Mouse (Mus musculus): ENCODE data around the gene 2410004B18Rik.
"Not testable (repeated sequence)": the region's sequence is repeated elsewhere in the genome, so short reads cannot be mapped to it uniquely, and the experiment has no call there.

Gene 2410004B18Rik

DNA sequence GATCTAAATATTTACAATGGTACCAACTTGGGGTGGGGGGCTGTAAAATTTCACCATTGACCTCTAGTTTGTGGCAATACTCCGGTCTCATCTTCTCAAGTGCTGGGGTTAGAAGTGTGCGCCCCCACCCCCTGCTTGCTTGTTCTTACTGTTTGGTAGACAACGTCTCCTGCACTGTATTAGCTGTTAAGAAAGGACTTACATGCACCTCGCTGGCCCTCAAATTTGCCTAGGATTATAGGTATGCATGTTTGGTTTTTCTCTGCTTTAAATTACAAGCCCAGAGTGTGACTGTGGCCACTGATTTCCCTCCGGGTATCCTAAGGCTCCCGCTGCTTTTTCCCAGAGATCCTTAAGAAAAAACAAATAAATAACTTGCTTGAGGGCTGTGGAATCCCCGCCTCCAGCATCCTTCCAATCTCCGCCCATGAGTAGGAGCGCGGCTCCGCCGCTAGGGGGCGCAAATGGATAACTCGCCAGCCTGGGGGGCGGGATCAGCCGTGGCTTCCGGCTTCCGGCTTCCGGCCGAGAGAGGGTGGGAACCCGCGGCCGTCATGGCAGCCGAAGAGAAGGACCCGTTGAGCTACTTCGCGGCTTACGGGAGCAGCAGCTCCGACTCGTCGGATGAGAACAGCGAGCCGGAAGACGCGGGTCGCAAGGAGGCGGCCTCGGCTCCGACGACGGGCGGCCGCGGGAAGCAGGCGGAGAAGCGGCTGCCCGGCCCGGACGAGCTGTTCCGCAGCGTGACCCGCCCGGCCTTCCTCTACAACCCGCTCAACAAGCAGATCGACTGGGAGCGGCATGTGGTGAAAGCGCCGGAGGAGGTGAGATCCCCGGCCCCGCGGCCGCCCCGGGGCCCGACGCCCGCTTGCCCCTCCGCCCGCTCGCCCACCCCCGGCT is at the start of gene 2410004B18Rik:
2410004B18Rik (plus strand) TSS at position 510 of the 900 bp plus-strand sequence.
- DNase-seq (ENCODE audit: low read depth in 1 of 2, low spot score in 2 of 2), result peak; percentile 71 to 87

DNA sequence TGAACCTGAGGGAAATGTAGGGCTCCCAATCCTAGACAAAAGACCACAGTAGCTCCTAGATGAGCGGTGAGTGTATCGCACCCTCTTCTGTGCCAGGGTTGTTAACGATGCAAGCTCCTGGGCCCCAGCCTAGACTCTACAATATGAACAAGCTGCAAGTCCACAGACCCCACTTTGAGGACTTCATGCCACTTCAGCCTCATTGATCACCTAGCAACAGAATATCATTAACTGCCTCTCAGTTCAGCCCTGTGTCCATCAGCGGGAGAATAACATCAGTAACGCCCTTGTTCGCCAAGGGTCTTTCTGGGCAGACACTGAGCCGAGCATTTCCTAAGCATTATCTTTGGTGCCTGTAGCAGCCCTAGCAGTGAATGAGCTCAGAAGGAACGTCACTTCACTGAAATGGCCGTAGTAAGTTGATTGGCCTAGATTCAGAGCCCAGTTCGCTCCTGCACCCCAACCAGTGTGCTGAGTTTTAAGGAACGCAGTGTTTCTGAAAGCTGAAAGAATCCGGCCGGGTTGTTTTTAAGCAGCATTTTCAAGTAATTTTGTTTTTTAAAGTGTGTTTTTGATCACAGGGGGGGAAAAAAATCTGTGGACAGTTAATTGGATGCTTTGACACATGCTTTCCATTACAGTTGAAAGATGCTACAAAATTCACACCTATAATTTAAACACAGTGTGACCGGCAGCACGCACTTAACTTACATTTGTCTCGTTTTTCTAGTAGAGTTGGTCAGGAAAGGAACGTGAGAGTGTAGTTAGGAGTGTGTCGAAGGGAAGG is 47.3 kb upstream of the 2410004B18Rik start:
- DNase-seq (ENCODE audit: low read depth in 1 of 2, low spot score in 2 of 2), result no peak

DNA sequence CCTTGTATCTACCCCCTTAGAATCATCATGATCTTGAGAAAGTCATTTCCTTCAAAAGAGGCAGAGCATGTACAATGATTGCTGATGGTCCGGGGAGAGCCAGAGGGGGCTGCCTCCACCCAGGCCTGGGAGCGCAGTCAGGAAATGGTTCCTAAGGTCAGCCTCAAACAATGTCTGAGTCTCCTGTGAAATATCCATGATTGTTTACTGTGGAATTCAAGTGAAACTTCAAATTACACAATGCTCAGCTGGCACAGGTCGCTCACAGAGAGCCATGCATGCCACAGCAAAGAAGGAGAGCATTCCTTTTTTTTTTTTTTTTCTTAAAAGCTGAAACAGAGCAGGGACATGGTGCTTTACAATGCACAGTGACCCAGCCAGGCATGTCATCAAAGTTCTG is 45.4 kb upstream of the 2410004B18Rik start:
- DNase-seq (ENCODE audit: low read depth in 1 of 2, low spot score in 2 of 2), result no peak

DNA sequence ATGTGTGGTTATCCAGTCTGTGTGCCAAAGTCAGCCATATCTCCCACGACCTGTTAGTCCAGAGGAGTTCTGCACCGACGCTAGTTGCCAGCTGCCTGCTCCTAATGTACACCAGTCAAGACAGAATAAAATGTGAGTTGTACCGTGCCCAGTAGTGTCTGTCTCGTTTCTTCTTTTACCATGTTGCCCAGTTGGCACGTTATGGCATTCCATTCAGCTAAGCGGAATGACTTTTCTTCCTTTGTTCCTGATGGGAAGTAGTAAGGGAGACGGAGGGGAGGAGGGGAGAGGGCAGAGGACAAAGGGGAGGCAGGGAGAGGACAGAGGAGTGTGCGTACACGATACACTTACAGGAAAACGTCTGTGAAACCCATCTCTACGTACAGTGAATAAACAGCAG is 43.7 kb upstream of the 2410004B18Rik start:
- no peak for DNase-seq (ENCODE audit: low read depth in 1 of 2, low spot score in 2 of 2)

DNA sequence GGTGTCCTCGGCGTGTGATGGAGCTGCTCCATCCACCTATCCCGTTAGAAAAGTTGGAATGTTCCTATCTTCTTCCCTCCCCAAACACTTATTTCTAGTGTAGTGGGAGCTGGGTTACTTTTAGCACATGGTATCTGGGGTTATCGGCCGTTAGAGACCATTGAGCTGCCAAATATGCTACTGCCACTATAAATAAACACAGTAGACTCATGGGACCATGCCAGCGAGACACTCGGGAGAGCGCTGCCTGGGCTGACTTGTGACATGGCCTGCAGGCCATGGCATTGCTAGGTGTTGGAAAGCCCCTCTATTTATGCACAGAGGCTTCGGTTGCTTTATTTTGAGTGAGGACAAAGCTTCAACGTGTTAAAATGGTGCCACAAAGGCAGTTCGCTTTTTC is 40.1 kb upstream of the 2410004B18Rik start:
- no peak for DNase-seq (ENCODE audit: low read depth in 1 of 2, low spot score in 2 of 2)

DNA sequence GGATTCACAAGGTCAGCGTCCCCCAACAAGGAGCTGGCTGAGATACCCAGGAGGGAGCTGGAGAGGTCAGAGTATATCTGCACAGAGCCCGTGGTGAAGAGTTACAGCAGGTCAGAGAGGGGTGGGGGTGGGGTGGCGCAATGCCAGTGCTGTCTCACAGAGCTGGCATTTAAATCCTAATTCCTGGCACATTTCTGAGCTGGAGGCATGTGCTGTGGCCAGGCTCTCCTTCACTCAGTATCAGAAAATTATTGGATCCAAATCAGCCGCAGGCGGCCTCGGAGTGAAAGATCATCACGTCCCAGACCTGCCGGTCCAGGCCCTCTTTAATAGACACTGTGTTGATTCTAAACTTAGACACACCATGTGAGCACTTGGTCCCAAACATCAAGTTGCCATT is 38.0 kb upstream of the 2410004B18Rik start:
- DNase-seq (ENCODE audit: low read depth in 1 of 2, low spot score in 2 of 2), result no peak

DNA sequence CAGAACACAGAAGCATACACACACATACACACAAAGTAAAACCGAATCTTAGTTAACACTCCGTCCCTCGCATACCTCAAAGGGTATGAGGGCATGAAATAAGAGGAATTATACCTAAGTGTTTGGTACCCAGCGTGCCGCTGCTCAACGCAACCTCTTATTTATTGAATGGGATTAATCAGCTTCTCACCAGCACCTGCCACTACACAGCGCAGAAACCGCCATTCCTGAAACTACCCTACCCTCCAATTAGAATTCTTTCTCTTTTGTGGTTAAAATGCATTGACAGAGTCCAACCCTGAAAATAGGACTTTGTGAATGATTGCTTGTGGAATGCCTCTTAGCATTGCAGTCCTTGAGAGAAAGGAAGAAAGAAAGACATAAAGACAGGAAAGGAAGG is 34.3 kb upstream of the 2410004B18Rik start:
- no peak for DNase-seq (ENCODE audit: low read depth in 1 of 2, low spot score in 2 of 2)

DNA sequence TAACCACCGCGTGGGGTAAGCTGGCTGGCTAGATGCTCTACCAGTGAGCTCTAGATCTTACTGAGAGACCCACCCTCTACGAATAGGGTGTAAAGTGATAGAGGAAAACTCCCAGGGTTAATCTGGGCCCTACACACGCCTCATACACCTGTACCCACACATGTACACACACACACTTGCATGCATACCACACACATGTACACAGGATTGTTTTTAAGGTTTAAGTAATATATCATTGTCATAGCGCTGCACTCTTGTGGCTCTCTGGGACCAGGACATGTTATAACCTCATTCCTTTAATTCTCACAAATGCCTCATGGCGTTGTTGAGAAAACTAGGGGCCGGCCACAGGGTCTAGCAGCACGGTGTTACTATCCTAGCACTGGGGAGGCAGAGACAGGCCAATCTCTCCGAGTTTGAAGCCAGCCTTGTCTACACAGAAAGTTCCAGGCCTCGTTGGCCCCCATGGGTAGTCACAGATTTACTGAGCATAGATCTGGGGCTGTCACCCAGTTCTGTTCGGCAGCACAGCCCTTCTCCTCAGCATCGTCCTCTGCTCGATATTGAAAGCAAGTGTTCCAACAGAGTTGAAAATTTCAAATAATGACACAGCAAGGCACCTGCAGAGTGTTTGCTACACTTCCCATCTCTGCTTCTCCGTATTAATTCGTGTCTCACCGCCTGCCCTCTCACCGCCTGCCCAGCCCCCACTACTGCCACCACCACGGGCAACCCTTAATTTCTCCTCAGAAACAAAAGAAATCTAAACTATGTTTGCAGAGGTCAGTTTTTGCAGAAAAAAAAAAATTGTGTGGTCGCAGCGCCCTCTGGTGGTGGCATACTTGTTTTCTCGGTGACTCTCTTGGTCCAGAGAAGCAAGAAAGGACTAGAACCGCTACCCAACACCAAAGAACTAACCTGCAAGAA is 32.7 kb upstream of the 2410004B18Rik start:
- peak in 1 of 2 experiments; percentile 10 for DNase-seq (ENCODE audit: low read depth in 1 of 2, low spot score in 2 of 2)

DNA sequence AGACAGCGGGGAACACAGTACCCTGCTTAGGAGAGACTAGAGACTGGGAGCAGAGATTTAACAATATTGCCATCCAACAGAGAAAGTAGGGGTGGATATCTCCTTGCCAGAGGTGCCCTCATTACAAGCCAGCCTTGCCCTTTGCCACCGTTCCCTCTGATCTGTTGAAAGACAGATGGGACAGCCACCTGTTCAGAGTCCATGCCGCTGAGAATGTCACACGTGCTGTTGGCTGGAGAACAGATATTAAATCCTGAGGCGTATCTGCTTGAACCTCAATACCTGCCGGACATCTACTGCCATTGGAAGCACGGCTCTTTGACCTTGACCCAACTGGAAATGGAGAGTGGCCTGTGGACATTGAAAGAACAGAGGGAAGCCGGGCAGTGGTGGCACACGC is 31.2 kb upstream of the 2410004B18Rik start:
- no peak for DNase-seq (ENCODE audit: low read depth in 1 of 2, low spot score in 2 of 2)

DNA sequence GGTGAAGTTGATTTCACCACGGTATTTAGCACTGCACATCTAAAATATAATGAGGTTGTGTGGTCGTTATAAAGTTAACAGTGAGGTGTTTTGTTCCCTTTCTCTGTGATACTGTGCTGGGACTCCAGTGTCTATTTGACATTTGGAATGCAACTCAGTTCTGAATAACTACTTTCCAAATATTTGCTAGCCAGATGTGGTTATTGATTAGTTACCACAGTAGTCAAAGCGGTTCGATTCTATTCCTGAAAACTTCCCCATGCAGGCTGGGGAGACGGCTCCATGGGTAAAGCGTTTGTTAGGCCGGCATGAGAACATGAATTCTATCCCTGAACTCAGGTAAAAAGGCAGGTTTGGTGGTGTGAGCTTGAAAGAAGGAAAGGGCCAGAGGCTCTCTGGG is 25.3 kb upstream of the 2410004B18Rik start:
- DNase-seq (ENCODE audit: low read depth in 1 of 2, low spot score in 2 of 2), result no peak

DNA sequence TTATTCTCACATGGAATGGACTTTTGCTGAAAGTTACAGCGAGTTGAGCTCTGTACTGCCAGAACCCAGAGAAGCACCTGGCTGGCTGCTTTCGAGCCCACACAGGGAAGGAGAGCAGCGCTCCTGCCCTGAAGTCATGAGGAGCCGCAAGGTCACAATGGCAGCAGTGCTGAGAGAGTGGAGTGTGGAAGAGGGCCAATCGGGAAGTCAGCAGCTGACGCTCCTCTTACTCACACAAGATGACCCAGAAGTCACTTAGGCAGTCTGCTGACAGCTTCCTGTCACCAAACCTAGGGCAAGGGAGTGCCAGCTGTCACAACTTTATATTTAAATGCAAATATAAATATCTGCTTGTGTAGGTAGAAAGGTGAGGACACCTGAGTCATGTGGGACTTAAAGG is 24.6 kb upstream of the 2410004B18Rik start:
- DNase-seq (ENCODE audit: low read depth in 1 of 2, low spot score in 2 of 2), result no peak

DNA sequence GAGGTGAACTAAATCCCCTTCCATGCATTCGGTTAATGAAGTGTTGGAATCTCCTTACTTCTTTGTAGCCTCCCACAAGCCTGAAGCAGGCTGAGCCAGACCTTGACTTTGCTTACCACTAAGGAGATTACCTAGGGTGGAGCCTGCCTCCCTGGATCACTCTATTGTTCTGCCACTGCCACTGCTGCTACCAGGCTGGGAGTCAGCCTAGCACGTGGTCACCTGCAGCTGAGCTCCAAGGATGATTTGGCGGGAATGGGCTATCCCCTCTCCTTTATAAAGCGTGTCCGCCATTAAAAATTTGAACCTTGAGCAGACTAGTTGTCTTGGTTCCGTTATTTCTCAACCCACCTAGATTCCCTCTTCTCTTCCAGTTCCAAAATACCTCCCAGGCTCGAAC is 23.9 kb upstream of the 2410004B18Rik start:
- DNase-seq (ENCODE audit: low read depth in 1 of 2, low spot score in 2 of 2), result not testable (repeated sequence)

DNA sequence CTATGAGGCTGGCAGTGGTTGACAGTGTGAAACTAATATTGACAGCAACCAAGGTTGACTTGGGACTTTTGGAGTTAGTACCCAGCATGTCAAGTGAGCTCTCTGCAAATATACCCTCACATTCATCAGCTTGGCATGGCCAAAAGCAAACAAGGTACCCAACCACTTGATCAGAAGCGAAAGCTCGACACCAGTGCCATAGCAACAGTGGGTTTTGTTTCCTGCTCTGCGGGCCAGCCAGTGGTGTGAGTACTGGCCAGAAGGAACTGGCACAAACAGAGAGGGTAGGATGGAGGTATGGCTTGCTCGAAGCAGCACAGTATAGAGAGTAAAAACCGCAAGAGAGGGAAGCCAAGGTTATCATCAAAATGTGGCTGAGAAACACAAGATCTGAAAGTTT is 21.4 kb upstream of the 2410004B18Rik start:
- no peak for DNase-seq (ENCODE audit: low read depth in 1 of 2, low spot score in 2 of 2)

DNA sequence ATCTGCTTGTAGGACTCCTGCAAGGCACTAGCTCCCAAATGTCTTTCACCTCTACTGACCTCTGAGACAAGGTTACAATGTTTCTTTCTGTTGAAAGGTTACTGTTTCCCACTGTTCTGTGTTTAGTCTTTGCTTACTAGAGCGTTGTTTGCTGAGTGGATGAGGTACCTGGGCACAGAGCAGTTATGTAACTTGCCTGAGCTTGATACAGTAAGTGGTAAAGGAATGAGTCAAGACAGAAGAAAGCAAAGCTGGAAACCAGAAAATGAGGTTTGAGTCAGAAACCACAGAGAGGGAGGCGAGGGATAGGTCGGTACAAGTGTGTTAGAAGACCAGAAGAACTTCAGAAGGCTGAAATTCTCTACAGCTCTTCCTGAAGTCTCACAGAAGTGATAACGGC is 21.0 kb upstream of the 2410004B18Rik start:
- DNase-seq (ENCODE audit: low read depth in 1 of 2, low spot score in 2 of 2), result no peak

DNA sequence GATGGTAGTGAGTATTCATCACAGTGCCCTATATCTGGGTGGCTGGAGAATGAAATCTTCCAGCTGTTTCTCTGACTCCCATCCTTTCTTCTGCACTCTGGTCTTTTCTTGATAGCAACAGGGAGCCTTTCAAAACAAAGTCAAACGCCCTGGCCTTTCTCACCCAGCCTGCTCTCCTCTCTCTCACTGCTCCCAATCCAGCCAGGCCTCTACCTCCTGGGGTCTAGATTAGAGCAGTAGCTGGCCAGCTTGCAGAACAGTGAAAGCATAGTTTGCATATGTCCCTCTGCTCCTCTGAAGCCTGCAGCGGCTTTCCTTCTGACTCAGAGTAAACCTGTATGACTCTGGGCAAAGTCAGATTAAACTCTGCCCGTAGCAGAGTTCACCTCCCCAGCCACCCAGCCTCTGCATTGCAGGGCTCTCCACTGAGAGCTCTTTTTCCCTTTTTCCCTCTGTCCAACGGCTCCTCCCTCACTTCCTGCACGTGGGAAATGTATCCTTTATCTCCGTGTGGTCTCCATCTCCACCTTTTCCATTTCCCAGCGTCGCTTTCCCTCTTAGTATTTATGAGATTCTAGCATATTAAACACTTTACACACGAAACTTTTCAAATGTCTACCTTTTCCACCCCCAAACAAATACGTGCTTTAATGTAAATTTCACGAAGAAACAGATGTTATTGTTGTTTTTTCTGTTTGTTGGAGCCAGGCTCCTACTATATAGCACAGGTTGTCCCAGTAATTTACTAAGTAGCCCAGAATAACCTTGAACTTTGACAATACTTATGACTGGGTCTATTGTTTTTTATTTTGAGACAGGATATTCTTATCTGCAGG is 15.6 kb upstream of the 2410004B18Rik start, which contains the start of gene Bcl10:
Bcl10 (plus strand) TSS at position 786 of the 836 bp plus-strand sequence.
- no peak for DNase-seq (ENCODE audit: low read depth in 1 of 2, low spot score in 2 of 2)

DNA sequence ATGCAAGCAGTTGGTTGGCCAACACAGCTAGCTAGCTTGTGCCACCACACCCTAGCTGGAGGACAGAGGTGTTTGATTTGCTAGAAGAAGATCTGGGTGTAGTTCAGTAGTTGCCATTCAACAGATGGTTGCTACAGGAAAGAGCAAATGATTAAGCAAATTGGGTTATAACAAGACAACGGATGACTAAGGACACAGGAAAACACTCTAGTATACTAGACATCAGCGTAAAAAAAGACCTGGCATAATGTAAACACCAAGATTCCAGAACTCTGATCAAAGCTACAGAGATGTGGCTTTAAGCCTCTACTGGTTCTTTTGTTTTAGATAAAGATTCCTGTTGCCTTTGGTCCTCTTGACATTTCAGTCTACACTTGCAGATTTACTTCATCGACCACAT is 14.8 kb upstream of the 2410004B18Rik start:
- no peak for DNase-seq (ENCODE audit: low read depth in 1 of 2, low spot score in 2 of 2)

DNA sequence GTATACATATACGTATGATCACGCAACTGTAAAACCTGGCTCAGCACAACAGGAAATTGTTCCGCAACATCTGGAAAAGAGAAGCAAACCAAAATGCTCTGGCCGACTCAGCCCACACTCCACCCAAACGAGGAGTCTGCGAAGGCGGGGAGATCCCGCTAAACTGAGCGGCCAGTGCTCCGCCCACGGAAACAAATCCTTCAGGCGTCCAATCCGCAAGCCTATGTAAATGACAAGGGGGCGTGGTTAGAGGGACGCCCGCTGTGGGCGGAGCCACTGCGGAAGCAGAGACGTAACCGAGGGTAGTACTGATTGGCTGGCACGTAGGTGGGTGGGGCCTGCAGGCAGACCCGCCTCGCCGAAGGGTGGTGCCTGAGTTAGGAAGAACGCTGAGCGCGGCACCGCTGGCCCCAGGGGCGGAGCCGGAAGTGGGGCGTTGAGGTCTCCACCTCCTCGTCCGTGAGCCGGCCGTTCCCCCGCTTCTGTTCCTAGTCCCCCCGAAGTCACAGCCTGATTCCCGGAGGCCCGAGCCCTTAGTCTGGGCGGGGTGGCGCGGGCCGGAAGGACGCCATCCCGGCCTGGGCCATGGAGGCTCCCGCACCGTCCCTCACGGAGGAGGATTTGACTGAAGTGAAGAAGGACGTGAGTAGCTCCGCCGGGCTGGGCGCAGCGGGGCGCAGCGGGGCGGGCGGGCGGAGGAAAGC is 13.8 kb upstream of the 2410004B18Rik start:
- peak; percentile 97 to 98 for DNase-seq (ENCODE audit: low read depth in 1 of 2, low spot score in 2 of 2)

DNA sequence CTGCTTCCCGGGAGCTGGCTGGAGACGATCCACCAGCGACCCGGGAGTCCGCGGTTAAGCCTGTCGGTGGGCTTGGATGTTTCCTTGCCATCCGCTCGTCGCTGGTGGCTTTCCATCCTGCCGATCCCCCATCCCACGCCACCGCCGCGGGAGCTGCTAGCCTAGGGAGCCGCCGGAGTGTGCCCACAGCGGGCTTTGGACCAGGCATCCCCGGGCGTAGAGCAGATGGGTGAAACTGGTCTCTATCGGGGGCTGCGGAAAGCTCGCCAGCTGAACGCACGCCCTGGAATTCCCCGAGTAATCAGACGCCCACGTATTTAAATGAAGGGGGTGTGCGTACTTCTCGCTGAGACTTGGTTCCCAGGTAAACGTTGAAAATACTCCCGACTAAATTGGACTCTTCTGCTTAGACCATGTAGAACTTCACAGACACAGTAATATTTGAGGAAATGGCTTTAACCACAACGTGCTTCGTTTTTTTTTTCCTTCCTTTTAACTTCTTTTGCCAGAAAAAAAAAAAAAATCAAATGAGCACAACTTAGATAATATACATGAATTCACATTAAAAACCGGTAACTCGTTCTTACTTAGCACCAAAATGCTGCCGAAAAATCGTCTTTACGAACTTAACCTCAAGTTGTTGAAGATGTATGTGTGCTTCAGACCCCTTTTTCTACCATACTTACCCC is 13.0 kb upstream of the 2410004B18Rik start:
- peak in 1 of 2 experiments; percentile 37 for DNase-seq (ENCODE audit: low read depth in 1 of 2, low spot score in 2 of 2)

DNA sequence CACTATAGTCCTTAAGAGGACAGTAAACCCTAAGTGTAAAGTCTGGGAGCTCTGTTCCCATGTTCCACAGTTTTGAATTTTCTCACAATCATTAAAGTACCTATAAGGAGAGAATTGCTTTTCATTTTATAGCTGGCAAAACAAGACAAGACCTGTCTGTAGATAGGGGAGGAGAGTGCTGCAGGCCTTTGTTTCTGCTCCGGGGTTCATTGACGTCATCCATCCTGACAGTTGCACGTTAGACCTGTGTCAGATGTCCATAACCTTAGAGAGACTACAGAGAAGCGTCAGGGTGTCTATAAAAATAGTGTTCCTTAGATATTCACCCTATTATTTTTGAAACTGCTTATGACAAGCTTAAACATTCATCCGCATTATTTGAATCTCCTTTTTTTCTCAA is 12.3 kb upstream of the 2410004B18Rik start:
- no peak for DNase-seq (ENCODE audit: low read depth in 1 of 2, low spot score in 2 of 2)

All from monocyte, adult 2 months (primary cell).